Mouse (Mus musculus) heart, postnatal 4 days (tissue): ENCODE data around the gene Esrrg. TPM values are rescaled to one million over a fixed set of nuclear protein-coding genes. Genes with fewer than 3 reads are reported as not detected.
A peak's percentile ranks its signal among the peaks of the same experiment; 100 is the strongest.

Experiments
- DNase-seq: peaks from one replicate; pipeline ENCODE4 v3.0.0; 2021
- total RNA-seq, 2 experiments: library from RNA; stranded (reverse); gene quantifications; 2 replicates each; pipeline ENCODE4 v1.2.3; 2021

Esrrg gene
- total RNA-seq, 2 experiments from 2014 or later, result 37.9 to 50.1 TPM

DNA sequence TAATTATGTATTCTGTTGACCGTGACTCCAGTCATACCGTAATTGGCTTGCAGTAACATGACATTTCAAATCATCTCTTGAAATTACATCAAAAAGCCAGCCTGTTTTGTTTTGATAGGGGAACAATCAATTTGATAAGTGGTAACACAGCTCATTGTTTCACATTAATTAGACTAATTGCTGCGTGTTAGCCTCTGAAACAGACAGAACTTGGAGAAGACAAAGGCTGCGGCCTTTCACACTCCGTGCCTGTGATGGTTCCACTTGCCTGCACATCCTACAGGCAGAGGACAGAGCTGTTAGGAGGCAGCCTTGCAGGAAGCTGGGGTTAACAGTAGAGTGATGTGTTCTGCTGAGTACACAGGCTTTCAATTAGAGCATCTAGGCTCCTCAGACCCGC, 309.7 kb downstream of the Esrrg start:
- DNase-seq, result no peak

- DNase-seq, result no peak
Observed at GRCm38 (mm10) chr1:187918939-187919338, 310.3 kb downstream of the Esrrg start.

- DNase-seq, result no peak
Observed at GRCm38 (mm10) chr1:187920156-187920777, 311.7 kb downstream of the Esrrg start.

DNA sequence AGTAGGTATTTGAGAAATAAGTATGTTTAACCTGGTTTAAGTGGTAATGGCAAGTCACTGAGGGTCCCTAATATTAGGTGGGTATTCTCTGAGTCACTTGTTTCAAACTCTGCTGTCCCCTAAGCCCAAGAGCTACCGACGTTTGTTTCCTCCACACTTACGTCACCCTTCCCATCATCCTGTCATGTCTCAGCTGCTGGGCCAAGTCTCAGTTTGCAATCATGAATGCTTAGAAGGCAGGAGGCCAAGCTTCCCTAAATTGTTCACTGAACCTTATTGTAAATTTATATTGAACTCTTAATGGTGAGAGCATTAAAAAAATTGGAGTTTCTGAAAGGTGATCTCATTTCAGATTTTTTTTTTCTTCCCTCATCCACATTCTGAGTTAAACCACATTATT, 322.6 kb downstream of the Esrrg start:
- no peak for DNase-seq

DNA sequence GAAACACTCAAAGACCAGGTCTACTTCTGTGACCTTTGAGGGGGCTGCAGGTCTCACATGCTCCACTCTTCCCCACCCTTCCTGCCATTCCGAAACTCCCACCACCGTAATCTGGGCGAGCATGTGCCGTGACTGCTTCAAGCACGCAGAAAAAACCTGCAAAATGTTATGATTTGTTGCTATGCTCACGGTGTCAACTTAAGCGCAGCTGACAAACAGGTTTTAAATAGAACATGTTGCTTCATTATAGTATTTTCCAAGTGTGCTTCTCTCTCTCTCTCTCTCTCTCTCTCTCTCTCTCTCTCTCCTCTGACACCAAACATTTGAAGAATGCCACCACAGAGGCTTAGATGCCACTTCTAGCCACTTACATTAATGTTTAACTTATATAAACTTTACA, 330.1 kb downstream of the Esrrg start:
- DNase-seq, result peak; percentile 50

- DNase-seq, result peak; percentile 49
Observed at GRCm38 (mm10) chr1:187939078-187939477, 330.5 kb downstream of the Esrrg start.

DNA sequence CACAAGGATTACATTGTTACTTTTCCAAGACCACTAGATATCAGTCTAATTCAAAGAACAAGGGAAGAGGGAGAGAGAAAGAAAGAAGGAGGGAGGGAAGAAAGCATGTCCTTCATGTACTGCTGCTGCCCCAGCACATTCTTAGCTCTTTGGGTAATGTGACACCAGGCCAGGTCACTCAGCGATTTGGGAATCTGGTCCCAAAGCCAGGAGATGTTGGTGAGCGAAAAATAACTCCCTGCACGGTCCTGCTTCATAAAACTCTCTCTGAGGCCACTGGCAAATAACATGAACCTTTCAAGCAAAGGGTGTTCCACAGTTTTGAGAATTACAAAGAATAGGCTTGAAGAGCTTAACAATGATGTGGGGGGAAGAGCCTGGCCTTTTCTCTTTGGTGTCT, 342.9 kb downstream of the Esrrg start:
- DNase-seq, result peak; percentile 36

DNA sequence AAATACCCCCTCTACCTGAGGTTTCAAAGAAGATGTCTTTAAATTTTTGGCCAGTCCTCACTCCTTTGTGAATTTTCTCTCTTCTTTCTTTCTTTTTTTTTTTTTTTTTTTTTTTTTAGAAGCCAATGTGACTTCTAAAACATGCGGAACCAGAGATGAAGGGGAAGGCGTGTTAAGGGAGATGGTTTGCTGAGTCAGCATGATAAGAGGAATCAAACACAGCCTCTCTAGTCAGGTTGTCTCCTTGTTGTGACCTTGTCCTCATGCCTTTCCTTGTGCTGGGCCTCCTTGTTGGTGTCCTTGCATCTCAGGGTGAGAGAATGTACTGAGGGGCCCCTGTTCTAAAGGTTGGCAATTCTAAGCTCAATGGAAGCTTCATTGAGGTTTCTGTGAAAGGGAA, 348.1 kb downstream of the Esrrg start:
- DNase-seq, result no peak

GRCm38 (mm10) chr1:187959192-187959591, 350.6 kb downstream of the Esrrg start:
- no peak for DNase-seq

DNA sequence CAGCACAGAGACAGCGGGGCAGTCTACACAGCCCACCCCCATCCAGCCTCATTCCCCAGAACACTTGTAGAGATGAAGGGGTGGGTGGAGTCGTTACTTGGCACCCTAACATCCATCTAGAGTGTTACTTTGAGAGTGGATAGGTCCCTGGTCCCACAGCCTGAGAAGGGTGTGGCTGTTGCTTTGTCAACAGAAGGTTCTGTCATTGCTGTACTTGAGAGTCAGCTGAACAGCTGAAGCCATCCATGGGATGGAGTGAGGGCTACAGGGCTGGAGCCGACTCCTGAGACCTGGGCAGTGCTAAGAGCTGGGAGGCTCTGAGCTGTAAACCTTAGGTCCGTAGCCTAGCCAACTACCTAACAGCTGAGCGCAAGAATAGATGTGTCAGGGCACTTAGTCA, 352.9 kb downstream of the Esrrg start:
- DNase-seq, result no peak

- no peak for DNase-seq
Observed at GRCm38 (mm10) chr1:187964829-187965760, 356.5 kb downstream of the Esrrg start.

DNA sequence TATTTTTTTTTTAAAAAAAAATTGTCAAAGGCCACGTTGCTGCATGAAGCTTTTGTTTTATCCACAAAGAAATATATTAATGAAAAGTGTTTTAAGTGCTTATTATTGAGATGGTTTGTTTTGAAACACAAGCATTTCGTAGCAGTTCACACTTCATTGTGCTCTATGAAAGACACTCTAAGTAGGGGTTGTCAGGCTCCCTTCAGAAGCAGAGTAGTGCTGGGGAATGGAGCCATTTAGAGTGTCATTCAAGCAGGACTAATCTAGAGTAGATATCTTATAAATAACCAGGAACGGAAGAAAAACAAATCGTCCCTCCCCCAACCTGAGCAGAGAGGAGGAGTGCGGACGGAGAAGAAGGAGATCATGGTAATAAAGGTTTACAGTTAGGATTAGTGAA, 357.3 kb downstream of the Esrrg start:
- no peak for DNase-seq

DNA sequence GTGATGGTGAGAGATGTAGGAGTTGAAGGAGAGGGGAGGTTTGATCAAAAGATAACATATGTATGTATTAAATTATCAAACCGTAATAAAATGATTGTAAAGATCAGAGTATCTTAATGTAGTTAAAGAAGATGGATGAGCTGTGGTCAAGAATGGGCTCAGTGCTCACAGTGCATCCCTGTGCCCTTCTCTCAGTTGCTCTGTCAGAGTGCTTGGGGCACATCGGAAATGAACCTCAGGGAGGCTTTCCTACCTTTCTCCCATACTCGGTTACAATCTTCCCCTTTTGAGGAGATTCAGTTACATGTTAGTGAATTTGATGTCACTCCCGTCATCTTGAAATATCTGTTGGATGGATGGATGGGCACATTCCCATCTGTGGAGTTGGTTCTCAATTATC, 359.8 kb downstream of the Esrrg start:
- no peak for DNase-seq

DNA sequence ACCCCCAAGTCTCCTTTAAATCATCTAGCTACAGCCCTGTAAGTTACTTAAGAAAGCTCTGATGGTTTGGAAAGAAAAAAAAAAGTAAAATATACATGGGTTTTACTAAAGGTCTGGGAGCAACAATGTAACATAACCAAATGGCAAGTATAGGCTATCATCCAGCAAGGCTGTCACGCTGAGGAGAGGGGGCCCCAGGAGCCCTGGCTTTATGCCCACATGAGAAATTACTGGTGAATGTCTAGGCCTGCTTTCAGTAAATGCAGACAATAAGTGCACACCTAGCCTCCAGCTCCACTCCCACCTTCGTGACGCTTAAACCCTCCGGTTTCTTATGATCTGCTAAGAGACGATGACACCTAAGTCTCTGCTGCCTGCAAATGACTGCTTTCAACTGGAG, 360.9 kb downstream of the Esrrg start:
- DNase-seq, result no peak

GRCm38 (mm10) chr1:187974396-187974795, 365.8 kb downstream of the Esrrg start:
- DNase-seq, result peak; percentile 69

GRCm38 (mm10) chr1:187975465-187976352, 367.1 kb downstream of the Esrrg start:
- no peak for DNase-seq

DNA sequence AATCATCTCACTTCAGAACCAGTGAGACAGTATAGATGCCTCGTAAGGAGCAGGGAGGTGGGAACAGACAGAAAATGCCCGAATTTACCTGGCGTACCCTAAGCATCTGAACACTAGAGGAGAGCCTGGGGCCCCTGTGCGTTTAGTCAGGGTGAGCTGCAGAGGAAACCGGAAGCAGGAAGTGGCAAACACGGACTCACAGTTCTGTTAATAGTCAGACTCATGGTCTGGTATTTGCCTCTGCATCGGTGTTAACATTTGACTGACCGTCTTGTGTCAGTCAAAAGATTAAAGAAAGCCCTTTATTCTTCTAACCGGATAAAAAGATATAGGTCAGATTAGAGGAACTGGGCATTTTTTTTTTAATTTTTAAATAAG, 367.8 kb downstream of the Esrrg start:
- DNase-seq, result no peak

GRCm38 (mm10) chr1:187981028-187981427, 372.4 kb downstream of the Esrrg start:
- DNase-seq, result no peak

- DNase-seq, result no peak
Observed at GRCm38 (mm10) chr1:187983177-187983576, 374.6 kb downstream of the Esrrg start.

GRCm38 (mm10) chr1:187990161-187990560, 381.6 kb downstream of the Esrrg start:
- peak; percentile 32 for DNase-seq

- peak; percentile 81 for DNase-seq
Observed at GRCm38 (mm10) chr1:187997584-187998338, 389.2 kb downstream of the Esrrg start.

DNA sequence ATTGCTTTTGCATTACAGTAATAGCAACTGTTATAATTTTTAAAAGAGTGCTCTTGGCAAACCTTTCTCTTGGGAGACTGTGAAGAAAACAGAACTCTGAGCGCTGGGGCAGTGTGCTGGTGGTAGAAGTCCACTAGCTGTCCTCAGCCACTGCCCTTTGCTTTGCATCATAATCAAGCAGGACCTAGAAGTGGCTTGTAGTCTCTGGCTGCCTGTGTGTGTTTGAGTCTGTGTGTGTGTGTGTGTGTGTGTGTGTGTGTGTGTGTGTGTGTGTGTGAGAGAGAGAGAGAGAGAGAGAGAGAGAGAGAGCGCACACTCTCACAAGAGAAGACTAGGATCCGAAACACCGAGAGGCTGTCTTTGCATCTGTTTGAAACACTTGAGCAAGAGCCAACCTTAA, 390.5 kb downstream of the Esrrg start:
- DNase-seq, result no peak
